Mouse (Mus musculus) myocyte (in vitro differentiated cells): ENCODE results near the gene Klf9. TPM values are rescaled to one million over a fixed set of nuclear protein-coding genes. Genes with fewer than 3 reads are reported as not detected.

Source experiments
- H3K27me3 ChIP-seq: one replicate; pipeline ENCODE4 v1.6.1; 2011; ENCODE audit not compliant: control insufficient read depth, insufficient read depth, insufficient read length
- H3K36me3 ChIP-seq: one replicate; pipeline ENCODE4 v1.6.1; 2011; ENCODE audit not compliant: control insufficient read depth, insufficient read depth
- H3K4me2 ChIP-seq: one replicate; pipeline ENCODE4 v1.6.1; 2011; ENCODE audit warnings: low read depth, control low read depth
- H3K4me3 ChIP-seq: one replicate; pipeline ENCODE4 v1.5.1; 2011; ENCODE audit warnings: mild to moderate bottlenecking, control low read depth, moderate library complexity
- H3K79me2 ChIP-seq: one replicate; pipeline ENCODE4 v1.6.1; 2011; ENCODE audit not compliant: control insufficient read depth, insufficient read depth
- H3ac ChIP-seq: one replicate; pipeline ENCODE4 v1.6.1; 2011; ENCODE audit not compliant: control insufficient read depth, insufficient read length
- CEBPB ChIP-seq: IDR thresholded peaks from 2 replicates; pipeline ENCODE4 v1.6.1; 2011; ENCODE audit warnings: mild to moderate bottlenecking, moderate library complexity; ENCODE audit not compliant: poor library complexity, insufficient read depth, severe bottlenecking
- E2F4 ChIP-seq: IDR thresholded peaks from one replicate; pipeline ENCODE4 v1.6.1; 2011; ENCODE audit warnings: mild to moderate bottlenecking, control low read depth, moderate library complexity; ENCODE audit not compliant: insufficient read depth
- MAX ChIP-seq: IDR thresholded peaks from one replicate; pipeline ENCODE4 v1.6.1; 2011; ENCODE audit warnings: low read depth, mild to moderate bottlenecking, control low read depth
- MYOD1 ChIP-seq, 3 experiments: IDR thresholded peaks; one replicate each; pipeline ENCODE4 v1.6.1; 2011; ENCODE audit warnings: control low read depth in 2 of 3, low read depth in 2 of 3, mild to moderate bottlenecking in 2 of 3, moderate library complexity in 1 of 3; ENCODE audit not compliant: insufficient read length in 2 of 3, control insufficient read depth in 1 of 3
- MYOG ChIP-seq, 3 experiments: IDR thresholded peaks; one replicate each; pipeline ENCODE4 v1.6.1; 2011; ENCODE audit warnings: control low read depth in 2 of 3, low read depth in 2 of 3, mild to moderate bottlenecking in 2 of 3; ENCODE audit not compliant: insufficient read length in 2 of 3, control insufficient read depth in 1 of 3, insufficient read depth in 1 of 3
- POLR2A ChIP-seq: IDR thresholded peaks from one replicate; pipeline ENCODE4 v1.6.1; 2011; ENCODE audit warnings: low read depth, mild to moderate bottlenecking, control low read depth, moderate library complexity; ENCODE audit not compliant: insufficient read length
- POLR2AphosphoS2 ChIP-seq: IDR thresholded peaks from one replicate; pipeline ENCODE4 v1.6.1; 2011; ENCODE audit warnings: low read depth, control low read depth; ENCODE audit not compliant: insufficient read length
- REST ChIP-seq: IDR thresholded peaks from one replicate; pipeline ENCODE4 v1.6.1; 2011; ENCODE audit warnings: mild to moderate bottlenecking, control low read depth, moderate library complexity; ENCODE audit not compliant: insufficient read depth, insufficient read length
- SRF ChIP-seq: IDR thresholded peaks from one replicate; pipeline ENCODE4 v1.6.1; 2011; ENCODE audit warnings: low read depth; ENCODE audit not compliant: control insufficient read depth, insufficient read length
- TCF12 ChIP-seq: IDR thresholded peaks from one replicate; pipeline ENCODE4 v1.6.1; 2011; ENCODE audit warnings: mild to moderate bottlenecking, control low read depth; ENCODE audit not compliant: poor library complexity, insufficient read depth, severe bottlenecking
- TCF3 ChIP-seq: IDR thresholded peaks from one replicate; pipeline ENCODE4 v1.6.1; 2011; ENCODE audit warnings: low read depth, control low read depth; ENCODE audit not compliant: insufficient read length
- USF1 ChIP-seq: IDR thresholded peaks from one replicate; pipeline ENCODE4 v1.6.1; 2011; ENCODE audit warnings: low read depth, mild to moderate bottlenecking, control low read depth, moderate library complexity
- polyA plus RNA-seq: library from polyadenylated mRNA; unstranded; fragments of >200 nt; fragmentation: generic; extraction: Trizol; gene quantifications from one replicate; pipeline ENCODE4 v1.2.1, GENCODE M21; 2012; ENCODE audit warnings: missing spikeins

Klf9 gene
- polyA plus RNA-seq, 1 experiment: 7.1 TPM

GRCm38 (mm10) chr19:23170476-23170875, 29.4 kb downstream of the Klf9 start:
- Histone ChIP-seq H3K36me3 (peaks cover 18% of the 10 kb centered on the region), H3ac (no peak overlapping the region), H3K27me3 (no peaks in the 10 kb centered on the region), H3K79me2 (no peaks in the 10 kb centered on the region), H3K4me2 (no peak overlapping the region), H3K4me3 (no peak overlapping the region)
- no peak for TF ChIP-seq TCF12

- Histone ChIP-seq H3ac (no peak overlapping the region), H3K79me2 (no peaks in the 10 kb centered on the region), H3K27me3 (no peaks in the 10 kb centered on the region), H3K36me3 (peaks cover 18% of the 10 kb centered on the region), H3K4me3 (no peak overlapping the region), H3K4me2 (no peak overlapping the region)
- TF ChIP-seq TCF12: no peak
Measured at GRCm38 (mm10) chr19:23171136-23171535, 30.1 kb downstream of the Klf9 start.

DNA sequence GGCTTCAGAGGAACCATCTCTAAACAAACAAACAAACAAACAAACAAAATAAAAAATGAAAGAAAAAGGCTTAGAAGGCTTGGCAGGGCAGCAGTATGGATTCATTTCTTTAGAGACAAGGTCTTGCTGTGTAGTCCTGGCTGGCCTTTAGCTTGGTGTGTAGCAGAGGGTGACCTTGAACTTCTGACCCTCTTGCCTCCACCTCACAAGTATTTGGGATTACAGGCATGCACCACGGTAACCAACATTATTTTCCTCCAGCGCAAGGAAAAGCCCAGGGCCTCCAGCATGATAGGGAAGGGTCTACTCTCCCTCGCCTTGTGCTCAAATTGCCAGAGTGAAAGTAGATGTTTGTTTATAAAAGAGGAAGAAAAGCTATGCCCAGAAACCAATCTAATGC, 34.1 kb downstream of the Klf9 start:
- no peaks in the 10 kb centered on the region for H3K36me3 ChIP-seq
- no peak overlapping the region for H3K4me2 ChIP-seq
- H3K27me3 ChIP-seq: no peaks in the 10 kb centered on the region
- TF ChIP-seq MYOD1 (IDR thresholded peaks at IDR 0.05; ENCODE audit: control insufficient read depth in 1 of 3, insufficient read length in 2 of 3, low read depth in 2 of 3): no peak
- no peak for TF ChIP-seq SRF
- TF ChIP-seq USF1: no peak
- no peak for TF ChIP-seq MAX
- TF ChIP-seq TCF3: no peak
- no peak for TF ChIP-seq REST
- no peak for TF ChIP-seq TCF12
- TF ChIP-seq MYOG (IDR thresholded peaks at IDR 0.05; ENCODE audit: control insufficient read depth in 1 of 3, insufficient read depth in 1 of 3, insufficient read length in 2 of 3, low read depth in 2 of 3): no peak
- no peak for TF ChIP-seq POLR2A
- TF ChIP-seq CEBPB: no peak
- no peak for TF ChIP-seq POLR2AphosphoS2
- TF ChIP-seq E2F4: no peak
- no peak overlapping the region for H3K4me3 ChIP-seq
- no peaks in the 10 kb centered on the region for H3K79me2 ChIP-seq
- no peak overlapping the region for H3ac ChIP-seq

DNA sequence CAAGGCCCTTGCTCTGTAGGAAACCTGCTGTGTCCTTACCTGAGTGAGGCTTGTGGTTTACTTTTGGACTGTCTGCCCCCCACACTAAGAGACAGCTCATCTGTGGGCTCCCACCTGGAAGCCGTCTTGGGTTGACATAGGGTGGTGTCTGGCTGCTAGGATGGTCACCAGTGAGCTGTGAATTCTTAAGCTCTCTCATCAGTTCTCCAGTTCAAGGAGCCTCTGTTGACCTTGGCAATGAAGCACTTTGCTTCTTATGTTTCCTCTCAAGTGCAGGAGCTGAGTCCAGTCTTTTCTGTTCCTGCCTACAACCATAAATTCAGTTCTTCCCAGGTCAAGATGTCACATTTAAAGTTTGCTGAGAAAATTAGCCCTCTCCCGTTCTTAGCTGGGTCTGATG, 34.5 kb downstream of the Klf9 start:
- Histone ChIP-seq H3K36me3 (no peaks in the 10 kb centered on the region), H3ac (no peak overlapping the region), H3K79me2 (no peaks in the 10 kb centered on the region), H3K4me2 (no peak overlapping the region), H3K27me3 (no peaks in the 10 kb centered on the region), H3K4me3 (no peak overlapping the region)
- no peak for TF ChIP-seq CEBPB
- no peak for TF ChIP-seq POLR2AphosphoS2
- TF ChIP-seq POLR2A: no peak
- no peak for TF ChIP-seq TCF3

- no peaks in the 10 kb centered on the region for H3K36me3 ChIP-seq
- H3K4me3 ChIP-seq: no peak overlapping the region
- H3K27me3 ChIP-seq: no peaks in the 10 kb centered on the region
- H3K79me2 ChIP-seq: no peaks in the 10 kb centered on the region
- TF ChIP-seq MAX: no peak
- no peak for TF ChIP-seq CEBPB
- TF ChIP-seq POLR2AphosphoS2: no peak
- no peak for TF ChIP-seq TCF12
- TF ChIP-seq TCF3: no peak
- TF ChIP-seq USF1: no peak
- no peak for TF ChIP-seq E2F4
- no peak for TF ChIP-seq SRF
- no peak for TF ChIP-seq POLR2A
- no peak for TF ChIP-seq MYOD1 (IDR thresholded peaks at IDR 0.05; ENCODE audit: control insufficient read depth in 1 of 3, insufficient read length in 2 of 3, low read depth in 2 of 3)
- no peak for TF ChIP-seq MYOG (IDR thresholded peaks at IDR 0.05; ENCODE audit: control insufficient read depth in 1 of 3, insufficient read depth in 1 of 3, insufficient read length in 2 of 3, low read depth in 2 of 3)
- TF ChIP-seq REST: no peak
- no peak overlapping the region for H3K4me2 ChIP-seq
- H3ac ChIP-seq: no peak overlapping the region
Measured at GRCm38 (mm10) chr19:23178533-23178932, 37.5 kb downstream of the Klf9 start.

DNA sequence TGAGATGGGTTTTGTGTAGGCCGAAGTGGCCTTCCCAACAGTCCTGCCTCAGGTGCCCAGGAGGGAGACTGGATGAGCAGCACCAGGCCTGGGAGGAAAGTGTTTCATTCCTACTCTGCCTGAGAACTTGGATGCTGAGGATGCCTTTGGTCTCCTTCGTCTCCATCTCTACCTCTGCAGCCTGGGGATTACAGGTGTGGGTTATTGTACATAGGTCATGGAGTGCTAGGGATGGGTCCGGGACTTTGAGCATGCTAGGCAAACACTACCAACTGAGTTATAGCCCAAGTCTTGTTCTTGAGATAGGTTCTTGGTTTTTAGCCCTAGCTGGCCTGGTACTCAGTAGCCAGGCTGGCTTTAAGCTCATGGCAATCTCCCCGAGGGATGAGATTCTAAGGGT, 42.5 kb downstream of the Klf9 start:
- no peak overlapping the region for H3K4me2 ChIP-seq
- H3K79me2 ChIP-seq: no peaks in the 10 kb centered on the region
- no peak overlapping the region for H3K4me3 ChIP-seq
- TF ChIP-seq SRF: no peak
- no peak for TF ChIP-seq MAX
- no peak for TF ChIP-seq POLR2A
- no peak overlapping the region for H3ac ChIP-seq
- no peaks in the 10 kb centered on the region for H3K27me3 ChIP-seq
- H3K36me3 ChIP-seq: peaks cover 3% of the 10 kb centered on the region
